Mouse (Mus musculus) CH12F3 (cell line): ENCODE measurements around the gene Serinc2.

Source experiments
- in situ Hi-C: fragments of 300-500 bp; cut with MboI; formaldehyde crosslinking; loops from 2 replicates; pipeline ENCODE4 v1.14.3; 2020; ENCODE audit warnings: low sequenced_read_pairs

Gene Serinc2

GRCm38 (mm10) chr4:130279105-130279504, at the start of gene Serinc2:
Gene Serinc2, minus strand, starts transcription at chr4:130279205.
- in situ Hi-C loops, result no loop called here

- in situ Hi-C loops, result no loop called here
These were observed 48.4 kb upstream of the Serinc2 start for GRCm38 (mm10) chr4:130327366-130327765.

GRCm38 (mm10) chr4:130325446-130325845, 46.4 kb upstream of the Serinc2 start:
- in situ Hi-C loops, result no loop called here

GRCm38 (mm10) chr4:130323607-130324006, 44.6 kb upstream of the Serinc2 start:
- in situ Hi-C loops, result no loop called here

GRCm38 (mm10) chr4:130323165-130323564, 44.2 kb upstream of the Serinc2 start:
- in situ Hi-C loops, result no loop called here

GRCm38 (mm10) chr4:130322567-130322966, 43.6 kb upstream of the Serinc2 start:
- in situ Hi-C loops, result no loop called here

GRCm38 (mm10) chr4:130321640-130322039, 42.6 kb upstream of the Serinc2 start:
- in situ Hi-C loops, result no loop called here

- in situ Hi-C loops, result no loop called here
These were observed 40.6 kb upstream of the Serinc2 start for GRCm38 (mm10) chr4:130319564-130319963.

- in situ Hi-C loops, result no loop called here
These were observed 39.1 kb upstream of the Serinc2 start for GRCm38 (mm10) chr4:130318122-130318521.

- in situ Hi-C loops, result no loop called here
These were observed 37.7 kb upstream of the Serinc2 start for GRCm38 (mm10) chr4:130316691-130317090.

- in situ Hi-C loops, result no loop called here
These were observed 36.9 kb upstream of the Serinc2 start for GRCm38 (mm10) chr4:130315771-130316527.

- in situ Hi-C loops, result no loop called here
These were observed 34.5 kb upstream of the Serinc2 start for GRCm38 (mm10) chr4:130313552-130313951.

- in situ Hi-C loops, result no loop called here
These were observed 33.5 kb upstream of the Serinc2 start for GRCm38 (mm10) chr4:130312526-130312925.

- in situ Hi-C loops, result no loop called here
These were observed 30.2 kb upstream of the Serinc2 start for GRCm38 (mm10) chr4:130309254-130309653.

- in situ Hi-C loops, result no loop called here
These were observed 29.5 kb upstream of the Serinc2 start, which contains the start of the genes Fabp3 and Gm10570 for GRCm38 (mm10) chr4:130308231-130309081. Gene Fabp3, plus strand, starts transcription at chr4:130308595. Gene Gm10570, minus strand, starts transcription at chr4:130308674.

GRCm38 (mm10) chr4:130307851-130308230, 28.8 kb upstream of the Serinc2 start:
- in situ Hi-C loops, result no loop called here

GRCm38 (mm10) chr4:130306796-130307630, 28.0 kb upstream of the Serinc2 start:
- in situ Hi-C loops, result no loop called here

- in situ Hi-C loops, result no loop called here
These were observed 25.7 kb upstream of the Serinc2 start for GRCm38 (mm10) chr4:130304746-130305145.

- in situ Hi-C loops, result no loop called here
These were observed 23.4 kb upstream of the Serinc2 start for GRCm38 (mm10) chr4:130302285-130302870.

- in situ Hi-C loops, result no loop called here
These were observed 20.6 kb upstream of the Serinc2 start for GRCm38 (mm10) chr4:130299629-130300018.
